Mouse (Mus musculus) neural tube, embryonic 13.5 days (tissue): Measurements from ENCODE around the gene Smc3. TPM values are rescaled to one million over a fixed set of nuclear protein-coding genes. Genes with fewer than 3 reads are reported as not detected.
"Not testable (repeated sequence)": the region's sequence is repeated elsewhere in the genome, so short reads cannot be mapped to it uniquely, and the experiment has no call there.

Experiments
- ATAC-seq: fragments of 200-750 bp; cut with Nextera tagmentation; 2 replicates; pipeline ENCODE4 v1.8.0; 2017; ENCODE audit warnings: low read depth, mild to moderate bottlenecking, moderate TSS enrichment, moderate library complexity
- H3K27ac ChIP-seq: fragments of 300-500 bp; sonication (generic); replicated peaks from 2 replicates; pipeline ENCODE4 v1.5.1; 2015; ENCODE audit warnings: moderate library complexity, mild to moderate bottlenecking, inconsistent platforms
- H3K27me3 ChIP-seq: fragments of 300-500 bp; sonication (generic); 2 replicates; pipeline ENCODE4 v1.6.1; 2015; ENCODE audit warnings: mild to moderate bottlenecking, inconsistent platforms
- H3K36me3 ChIP-seq: fragments of 300-500 bp; sonication (generic); 2 replicates; pipeline ENCODE4 v1.6.1; 2015; ENCODE audit warnings: mild to moderate bottlenecking, inconsistent platforms
- H3K4me1 ChIP-seq: fragments of 300-500 bp; sonication (generic); replicated peaks from 2 replicates; pipeline ENCODE4 v1.6.1; 2015; ENCODE audit warnings: inconsistent platforms
- H3K4me2 ChIP-seq: fragments of 300-500 bp; sonication (generic); 2 replicates; pipeline ENCODE4 v1.6.1; 2015; ENCODE audit warnings: inconsistent platforms, mild to moderate bottlenecking, moderate library complexity
- H3K4me3 ChIP-seq: fragments of 300-500 bp; sonication (generic); 2 replicates; pipeline ENCODE4 v1.5.1; 2015; ENCODE audit warnings: mild to moderate bottlenecking, inconsistent platforms
- H3K9ac ChIP-seq: fragments of 300-500 bp; sonication (generic); 2 replicates; pipeline ENCODE4 v1.6.1; 2015; ENCODE audit warnings: moderate library complexity, mild to moderate bottlenecking, inconsistent platforms
- H3K9me3 ChIP-seq: fragments of 300-500 bp; sonication (generic); 2 replicates; pipeline ENCODE4 v1.6.1; 2016; ENCODE audit warnings: inconsistent platforms
- WGBS: fragments of 180-500 bp; shearing (Covaris S2); methylation state at CpG from one replicate; pipeline ENCODE4 v1.1.7; 2015; 5-methylcytosine and 5-hydroxymethylcytosine counted together
- polyA plus RNA-seq: library from polyadenylated mRNA; unstranded; fragments of >200 nt; fragmentation: Nextera tagmentation; extraction: Ambion mirVana; gene quantifications from 2 replicates; pipeline ENCODE4 v1.2.1, GENCODE M21; 2015

Gene Smc3
- polyA plus RNA-seq, 1 experiment from 2014 or later: 60.4 TPM

- Histone ChIP-seq H3K4me2 (no peak overlapping the region), H3K4me3 (no peak overlapping the region), H3K27ac (no peak overlapping the region), H3K27me3 (no peaks in the 10 kb centered on the region), H3K9ac (no peak overlapping the region), H3K36me3 (peaks cover 49% of the 10 kb centered on the region), H3K9me3 (no peaks in the 10 kb centered on the region), H3K4me1 (peaks cover 23% of the 10 kb centered on the region)
- 88% methylated on average over 9 of the region's 9 CpGs for whole genome bisulfite sequencing
- no peak for ATAC-seq
Measured at GRCm38 (mm10) chr19:53647301-53647700, 47.1 kb downstream of the Smc3 start.

DNA sequence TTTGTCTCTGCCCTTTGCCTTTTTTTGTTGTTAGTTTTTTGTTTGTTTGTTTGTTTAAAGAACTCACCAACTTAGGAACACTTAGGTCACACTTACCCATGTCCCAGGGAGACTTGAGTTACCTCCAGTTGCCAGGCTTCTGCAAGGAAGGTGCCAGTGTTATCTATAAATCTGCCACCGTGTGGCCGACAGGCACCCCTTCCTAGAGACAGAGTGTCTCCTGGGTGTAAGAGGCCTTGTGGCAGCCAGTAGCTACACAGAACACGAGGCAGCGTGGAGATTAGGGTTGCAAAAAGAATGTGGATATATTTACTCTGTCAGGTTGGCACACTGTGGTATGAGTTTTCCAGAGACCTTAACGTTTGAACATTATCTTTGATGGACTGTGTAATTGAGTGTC lies 47.9 kb downstream of the Smc3 start:
- H3K27ac ChIP-seq: 0 out of 2 replicates have a peak overlapping the region, but pooled peaks have one; percentile 20
- H3K27me3 ChIP-seq: no peaks in the 10 kb centered on the region
- no peaks in the 10 kb centered on the region for H3K9me3 ChIP-seq
- no peak overlapping the region for H3K4me2 ChIP-seq
- 27% methylated on average over 5 of the region's 5 CpGs for WGBS
- no peak overlapping the region for H3K9ac ChIP-seq
- ATAC-seq: peak; percentile 33
- peaks cover 30% of the 10 kb centered on the region for H3K4me1 ChIP-seq
- H3K36me3 ChIP-seq: peaks cover 46% of the 10 kb centered on the region
- H3K4me3 ChIP-seq: no peak overlapping the region

GRCm38 (mm10) chr19:53648802-53649236 lies 48.6 kb downstream of the Smc3 start:
- peak; percentile 60 for ATAC-seq

GRCm38 (mm10) chr19:53649361-53649760 lies 49.2 kb downstream of the Smc3 start:
- no peak overlapping the region for H3K4me2 ChIP-seq
- WGBS: 87% methylated on average over 6 of the region's 6 CpGs
- no peak for ATAC-seq

More at GRCm38 (mm10) chr19:53648802-53649236, 48.6 kb downstream of the Smc3 start:
- H3K4me1 ChIP-seq: peaks cover 37% of the 10 kb centered on the region
- H3K4me3 ChIP-seq: no peak overlapping the region
- WGBS: 32% methylated on average over 10 of the region's 10 CpGs
- no peaks in the 10 kb centered on the region for H3K27me3 ChIP-seq
- H3K27ac ChIP-seq: 0 out of 2 replicates have a peak overlapping the region, but pooled peaks have one; percentile 20
- no peaks in the 10 kb centered on the region for H3K9me3 ChIP-seq
- H3K36me3 ChIP-seq: peaks cover 39% of the 10 kb centered on the region
- no peak overlapping the region for H3K4me2 ChIP-seq
- no peak overlapping the region for H3K9ac ChIP-seq

DNA sequence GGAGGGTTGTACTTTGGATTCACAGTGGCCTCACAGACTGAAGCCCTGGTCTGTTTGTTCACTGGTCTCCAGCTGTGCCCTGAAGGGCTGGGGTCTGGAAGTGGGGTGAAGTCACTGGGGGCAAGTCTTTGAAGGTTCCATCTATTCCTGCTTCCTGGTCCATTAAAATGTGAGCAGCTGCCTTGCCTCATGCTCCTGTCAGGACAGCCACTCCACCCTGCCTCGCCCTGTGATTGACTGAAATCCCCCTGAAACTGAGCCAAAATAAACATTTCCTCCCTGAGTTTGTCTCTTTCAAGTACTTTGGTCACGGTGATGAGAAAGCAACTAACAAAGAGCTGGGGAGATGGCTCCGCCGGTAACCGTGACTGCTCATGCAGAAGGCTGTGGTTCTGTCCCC lies 49.6 kb downstream of the Smc3 start:
- H3K4me1 ChIP-seq: peaks cover 47% of the 10 kb centered on the region
- H3K9ac ChIP-seq: no peak overlapping the region
- H3K4me2 ChIP-seq: no peak overlapping the region
- WGBS: 38% methylated on average over 5 of the region's 5 CpGs
- H3K9me3 ChIP-seq: no peaks in the 10 kb centered on the region
- no peaks in the 10 kb centered on the region for H3K27me3 ChIP-seq
- no peak overlapping the region for H3K27ac ChIP-seq
- H3K36me3 ChIP-seq: peaks cover 32% of the 10 kb centered on the region
- ATAC-seq: no peak
- H3K4me3 ChIP-seq: no peak overlapping the region

More at GRCm38 (mm10) chr19:53649361-53649760, 49.2 kb downstream of the Smc3 start:
- H3K4me1 ChIP-seq: peaks cover 42% of the 10 kb centered on the region
- H3K27me3 ChIP-seq: no peaks in the 10 kb centered on the region
- no peak overlapping the region for H3K27ac ChIP-seq
- H3K4me3 ChIP-seq: no peak overlapping the region
- no peaks in the 10 kb centered on the region for H3K9me3 ChIP-seq
- peaks cover 35% of the 10 kb centered on the region for H3K36me3 ChIP-seq
- H3K9ac ChIP-seq: no peak overlapping the region

- Histone ChIP-seq H3K9ac (no peak overlapping the region), H3K9me3 (no peaks in the 10 kb centered on the region), H3K4me1 (peaks cover 47% of the 10 kb centered on the region), H3K4me3 (no peak overlapping the region), H3K27me3 (no peaks in the 10 kb centered on the region), H3K27ac (no peak overlapping the region), H3K36me3 (peaks cover 23% of the 10 kb centered on the region), H3K4me2 (no peak overlapping the region)
- no peak for ATAC-seq
- 87% methylated on average over 7 of the region's 7 CpGs for WGBS
Measured at GRCm38 (mm10) chr19:53650921-53651320, 50.7 kb downstream of the Smc3 start.

DNA sequence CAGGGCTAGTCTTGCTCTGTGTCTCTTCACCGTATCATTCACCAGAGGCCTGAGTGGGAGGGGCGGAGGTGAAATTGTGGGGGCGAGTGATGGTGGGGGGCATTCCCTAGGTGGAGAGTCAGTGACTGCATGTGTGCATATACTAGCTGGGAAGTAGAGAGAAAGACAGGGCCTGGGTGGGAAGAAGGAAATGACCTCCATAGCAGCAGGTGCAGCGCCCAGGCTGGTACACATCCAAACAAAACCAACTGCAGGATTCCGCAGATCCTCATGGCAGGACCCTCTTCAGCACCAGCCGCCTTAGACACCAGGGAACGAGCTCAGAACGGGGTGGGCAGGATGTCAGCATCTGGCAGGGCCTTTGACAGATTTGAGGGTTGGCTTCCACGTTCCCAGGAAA lies 52.1 kb downstream of the Smc3 start:
- Histone ChIP-seq H3K4me3 (no peak overlapping the region), H3K9ac (no peak overlapping the region), H3K36me3 (peaks cover 9% of the 10 kb centered on the region; the same call in 1 of the 2 replicates), H3K4me2 (no peak overlapping the region), H3K27ac (no peak overlapping the region), H3K4me1 (peaks cover 47% of the 10 kb centered on the region), H3K27me3 (peaks cover under 1% of the 10 kb centered on the region; the same call in 1 of the 2 replicates), H3K9me3 (no peaks in the 10 kb centered on the region)
- WGBS: 57% methylated on average over 9 of the region's 9 CpGs
- ATAC-seq: no peak

DNA sequence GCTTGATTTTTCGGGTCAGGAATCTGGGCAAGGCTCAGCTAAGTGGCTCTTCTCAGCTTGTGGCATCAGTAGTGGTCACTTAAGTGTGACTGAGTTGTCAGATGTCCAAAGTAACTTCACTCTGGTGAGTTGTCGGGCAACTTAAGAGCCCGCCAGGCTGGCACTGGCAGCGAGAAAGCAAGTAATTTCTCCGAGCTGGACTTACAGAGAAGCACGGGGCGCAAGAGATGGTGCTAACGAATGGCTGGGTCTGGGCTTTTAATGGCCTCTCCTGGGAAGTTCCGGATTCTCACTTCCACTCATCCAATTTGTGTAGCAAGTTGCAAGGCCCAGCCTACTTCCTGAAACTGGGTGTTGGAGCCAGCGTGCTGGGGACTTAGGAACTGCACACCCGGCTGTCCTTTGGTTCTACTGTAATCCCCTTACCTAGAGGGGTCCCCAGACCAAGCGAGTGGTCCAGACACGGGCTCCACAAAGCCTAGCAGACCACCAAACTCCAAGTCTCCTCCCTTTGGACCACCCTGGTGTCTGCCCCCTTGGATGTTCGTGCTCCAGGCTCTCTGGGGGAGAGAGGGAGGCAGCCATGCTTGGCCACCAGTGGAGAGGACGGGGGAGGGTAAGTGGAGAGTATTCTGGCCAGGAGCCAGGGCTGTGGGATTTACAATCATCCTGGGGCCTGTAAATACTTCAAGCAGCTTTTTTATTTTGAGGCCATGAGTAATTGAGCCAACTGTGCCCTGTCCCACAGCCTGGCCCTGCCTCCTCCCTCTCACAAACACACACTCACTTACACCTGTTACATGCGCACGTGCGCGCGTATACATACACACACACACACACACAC lies 53.6 kb downstream of the Smc3 start:
- Histone ChIP-seq H3K27me3 (peaks cover 15% of the 10 kb centered on the region), H3K9me3 (no peaks in the 10 kb centered on the region), H3K4me1 (peaks cover 38% of the 10 kb centered on the region), H3K4me3 (no peak overlapping the region), H3K4me2 (peak overlapping the region; percentile 27), H3K36me3 (peaks cover 5% of the 10 kb centered on the region; the same call in 1 of the 2 replicates), H3K9ac (no peak overlapping the region), H3K27ac (no peak overlapping the region; the same call in 1 of the 2 replicates)
- ATAC-seq: peak; percentile 88
- WGBS: 46% methylated on average over 20 of the region's 20 CpGs

DNA sequence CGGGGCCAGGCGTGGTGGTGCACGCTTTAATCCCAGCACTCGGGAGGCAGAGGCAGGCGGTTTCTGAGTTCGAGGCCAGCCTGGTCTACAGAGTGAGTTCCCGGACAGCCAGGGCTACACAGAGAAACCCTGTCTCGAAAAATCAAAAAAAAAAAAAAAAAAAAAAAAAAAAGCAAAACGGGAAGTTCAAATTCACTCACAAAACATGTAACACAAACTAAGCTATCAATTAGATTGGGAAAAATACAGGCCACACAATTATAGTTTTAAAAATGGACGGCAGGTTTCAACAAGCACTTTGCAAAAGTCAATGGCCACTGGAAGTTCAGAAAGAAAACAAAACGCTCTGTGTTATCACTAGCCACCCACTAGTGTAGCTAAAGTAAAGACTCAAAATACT lies 56.2 kb downstream of the Smc3 start:
- ATAC-seq, H3K27ac ChIP-seq, H3K4me2 ChIP-seq, H3K9ac ChIP-seq, H3K4me3 ChIP-seq, H3K36me3 ChIP-seq, H3K9me3 ChIP-seq: not testable (repeated sequence)
- H3K27me3 ChIP-seq: peaks cover 15% of the 10 kb centered on the region
- H3K4me1 ChIP-seq: peaks cover 28% of the 10 kb centered on the region
- WGBS: 91% methylated on average over 11 of the region's 11 CpGs

- ATAC-seq: no peak
- WGBS: 94% methylated on average over 5 of the region's 5 CpGs
Measured at GRCm38 (mm10) chr19:53657437-53657836, 57.2 kb downstream of the Smc3 start.

DNA sequence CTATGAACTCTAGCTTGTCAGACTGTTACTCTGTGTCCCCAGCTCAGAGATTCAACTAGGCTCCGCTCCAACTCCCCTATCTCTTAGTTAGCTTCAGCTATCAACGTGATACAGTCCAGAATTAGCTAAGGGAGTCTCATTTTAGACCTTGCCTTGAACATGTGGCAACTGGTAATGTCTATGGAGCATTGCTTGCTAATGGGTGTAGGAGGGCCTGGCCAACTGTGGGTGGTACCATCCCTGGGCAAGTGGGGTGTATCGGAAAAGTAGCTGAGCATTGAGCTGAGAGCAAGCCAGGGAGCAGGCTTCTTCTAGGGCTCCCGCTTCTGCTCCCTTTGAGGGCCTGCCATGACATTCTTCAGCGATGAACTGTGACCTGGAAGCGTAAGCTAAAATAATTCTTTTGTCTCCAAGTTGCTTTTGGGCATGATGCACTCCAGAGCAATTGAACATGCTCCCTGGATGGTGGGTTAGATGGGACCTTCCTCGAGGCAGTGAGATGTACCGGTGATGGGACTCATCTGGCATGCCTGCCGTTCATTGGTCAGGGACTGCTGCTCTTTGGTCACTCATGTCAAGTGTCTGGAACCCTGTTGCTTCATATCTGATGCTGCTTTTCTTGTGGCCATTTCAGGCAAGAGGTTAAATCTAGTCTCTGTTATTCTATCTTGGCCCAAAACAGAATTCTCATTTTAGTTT lies 60.7 kb downstream of the Smc3 start:
- Histone ChIP-seq H3K4me3 (no peak overlapping the region), H3K9me3 (no peaks in the 10 kb centered on the region), H3K36me3 (no peaks in the 10 kb centered on the region), H3K27ac (no peak overlapping the region), H3K4me2 (no peak overlapping the region), H3K4me1 (no peaks in the 10 kb centered on the region), H3K9ac (no peak overlapping the region), H3K27me3 (peaks cover 17% of the 10 kb centered on the region)
- ATAC-seq: no peak
- WGBS: 86% methylated on average over 9 of the region's 9 CpGs

More at GRCm38 (mm10) chr19:53657437-53657836, 57.2 kb downstream of the Smc3 start:
- Histone ChIP-seq H3K4me1 (peaks cover 23% of the 10 kb centered on the region), H3K9me3 (no peaks in the 10 kb centered on the region), H3K27ac (no peak overlapping the region), H3K9ac (no peak overlapping the region), H3K36me3 (no peaks in the 10 kb centered on the region), H3K4me2 (no peak overlapping the region), H3K4me3 (no peak overlapping the region), H3K27me3 (peaks cover 16% of the 10 kb centered on the region)
